Mouse (Mus musculus) C2C12 (cell line): ENCODE measurements around the gene Tsc2. TPM values are rescaled to one million over a fixed set of nuclear protein-coding genes. Genes with fewer than 3 reads are reported as not detected.
"Not testable (repeated sequence)": the region's sequence is repeated elsewhere in the genome, so short reads cannot be mapped to it uniquely, and the experiment has no call there.

ENCODE experiments used
- H3K27me3 ChIP-seq: one replicate; pipeline ENCODE4 v1.6.1; 2011; ENCODE audit not compliant: control insufficient read depth, insufficient read depth, insufficient read length
- H3K36me3 ChIP-seq: one replicate; pipeline ENCODE4 v1.6.1; 2011; ENCODE audit not compliant: control insufficient read depth, insufficient read depth
- H3K4me3 ChIP-seq: one replicate; pipeline ENCODE4 v1.5.1; 2011; ENCODE audit warnings: mild to moderate bottlenecking, control low read depth; ENCODE audit not compliant: poor library complexity, insufficient read depth, severe bottlenecking
- H3K79me2 ChIP-seq: one replicate; pipeline ENCODE4 v1.6.1; 2011; ENCODE audit not compliant: control insufficient read depth, insufficient read depth
- H3K79me3 ChIP-seq: one replicate; pipeline ENCODE4 v1.6.1; 2011; ENCODE audit warnings: low read depth, control low read depth
- H3ac ChIP-seq: one replicate; pipeline ENCODE3; 2011; ENCODE audit warnings: low read depth; ENCODE audit not compliant: control insufficient read depth, insufficient read length
- CEBPB ChIP-seq: IDR thresholded peaks from one replicate; pipeline ENCODE4 v1.6.1; 2011; ENCODE audit warnings: low read depth, mild to moderate bottlenecking, control low read depth, moderate library complexity
- CTCF ChIP-seq: IDR thresholded peaks from one replicate; pipeline ENCODE4 v1.5.1; 2011; ENCODE audit not compliant: control insufficient read depth, insufficient read depth, insufficient read length
- FOSL1 ChIP-seq: IDR thresholded peaks from one replicate; pipeline ENCODE4 v1.8.0; 2011; ENCODE audit warnings: mild to moderate bottlenecking, low read length; ENCODE audit not compliant: poor library complexity, insufficient read depth, severe bottlenecking
- MAX ChIP-seq: IDR thresholded peaks from one replicate; pipeline ENCODE4 v1.6.1; 2011; ENCODE audit warnings: mild to moderate bottlenecking, control low read depth
- MYOD1 ChIP-seq: IDR thresholded peaks from one replicate; pipeline ENCODE4 v1.6.1; 2011; ENCODE audit warnings: low read depth; ENCODE audit not compliant: control insufficient read depth, insufficient read length
- MYOG ChIP-seq: IDR thresholded peaks from one replicate; pipeline ENCODE4 v1.6.1; 2011; ENCODE audit not compliant: control insufficient read depth, insufficient read length; ENCODE audit errors: extremely low read depth
- USF1 ChIP-seq: IDR thresholded peaks from one replicate; pipeline ENCODE4 v1.6.1; 2011; ENCODE audit warnings: low read depth, mild to moderate bottlenecking, control low read depth, moderate library complexity
- polyA plus RNA-seq: library from polyadenylated mRNA; unstranded; fragments of >200 nt; fragmentation: generic; extraction: Trizol; gene quantifications from one replicate; pipeline ENCODE4 v1.2.1, GENCODE M21; 2012; ENCODE audit warnings: missing spikeins

The Tsc2 gene
- polyA plus RNA-seq, 1 experiment: 33.3 TPM

DNA sequence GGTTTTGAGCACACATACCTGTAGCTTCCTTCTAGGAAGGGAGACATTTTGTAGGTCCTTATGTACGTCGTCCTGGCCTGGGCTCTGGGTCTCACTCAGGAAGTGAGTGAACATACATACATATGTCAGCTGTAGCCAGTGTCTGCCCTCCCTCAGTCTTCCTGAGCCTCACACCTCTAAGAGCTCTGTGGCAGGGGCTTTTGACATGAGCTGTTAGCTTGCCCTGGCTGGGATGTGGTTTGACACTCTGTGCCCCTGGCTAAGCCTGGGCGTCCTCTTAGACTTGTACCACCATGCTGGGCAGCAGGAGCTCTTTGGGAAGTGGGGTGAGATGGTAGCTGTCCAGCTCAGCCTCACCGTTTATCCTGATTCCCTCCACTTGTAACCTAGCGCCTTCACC is 38.9 kb upstream of the Tsc2 start:
- Histone ChIP-seq H3K27me3 (no peaks in the 10 kb centered on the region), H3ac (no peak overlapping the region), H3K4me3 (no peak overlapping the region), H3K79me3 (peaks cover 47% of the 10 kb centered on the region), H3K79me2 (peaks cover 75% of the 10 kb centered on the region), H3K36me3 (no peaks in the 10 kb centered on the region)
- TF ChIP-seq CTCF (no peak), FOSL1 (no peak), MAX (no peak), CEBPB (no peak), MYOD1 (no peak), MYOG (no peak), USF1 (no peak)

- peaks cover 46% of the 10 kb centered on the region for H3K79me3 ChIP-seq
- peak overlapping the region; percentile 91 for H3K4me3 ChIP-seq
- H3K79me2 ChIP-seq: peaks cover 65% of the 10 kb centered on the region
- peak overlapping the region; percentile 96 for H3ac ChIP-seq
- H3K36me3 ChIP-seq: no peaks in the 10 kb centered on the region
- H3K27me3 ChIP-seq: no peaks in the 10 kb centered on the region
- TF ChIP-seq MAX (no peak), FOSL1 (no peak), CTCF (no peak), MYOG (no peak), CEBPB (no peak), USF1 (no peak), MYOD1 (no peak)
Measured at GRCm38 (mm10) chr17:24670246-24670844, 37.9 kb upstream of the Tsc2 start.

DNA sequence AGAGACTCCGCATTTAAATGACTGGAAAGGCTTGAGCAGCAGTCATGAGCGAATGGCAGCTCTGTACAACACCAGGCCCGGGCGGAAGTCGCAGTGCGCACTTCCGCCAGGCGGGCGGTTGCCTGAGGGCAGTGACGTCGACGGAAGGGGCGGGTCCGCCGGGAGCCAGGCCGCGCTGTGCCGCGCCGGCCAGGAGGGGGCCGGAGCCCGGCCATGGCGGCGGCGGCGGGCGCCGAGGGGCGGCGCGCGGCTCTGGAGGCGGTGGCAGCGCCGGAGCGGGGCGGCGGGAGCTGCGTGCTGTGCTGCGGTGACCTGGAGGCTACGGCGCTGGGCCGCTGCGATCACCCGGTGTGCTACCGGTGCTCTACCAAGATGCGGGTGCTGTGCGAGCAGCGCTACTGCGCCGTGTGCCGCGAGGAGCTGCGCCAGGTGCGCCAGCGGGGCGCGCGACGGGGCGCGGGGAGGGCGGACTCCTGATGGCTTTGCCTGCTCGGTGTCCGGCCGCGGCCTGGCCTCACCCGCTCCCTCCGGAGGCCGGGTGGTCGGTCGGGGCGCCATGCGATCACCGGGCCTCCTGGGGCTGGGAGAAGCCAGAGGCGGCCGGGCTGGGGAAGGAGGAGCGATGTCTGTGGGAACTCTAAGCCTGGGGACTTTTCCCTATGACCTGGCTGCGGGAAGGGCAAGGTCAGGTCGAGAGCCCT is 37.3 kb upstream of the Tsc2 start, which contains the start of gene Zfp598:
TSS of gene Zfp598 (plus strand) at position 143 of the 701 bp plus-strand sequence.
- Histone ChIP-seq H3K79me2 (peaks cover 59% of the 10 kb centered on the region), H3K79me3 (peaks cover 45% of the 10 kb centered on the region), H3ac (peak within 1 kb of the TSS; percentile 96), H3K27me3 (no peaks in the 10 kb centered on the region), H3K36me3 (no peaks in the 10 kb centered on the region), H3K4me3 (peak within 1 kb of the TSS; percentile 91)
- no peak for TF ChIP-seq MYOG
- peak; percentile 32 for TF ChIP-seq MAX
- no peak for TF ChIP-seq FOSL1

DNA sequence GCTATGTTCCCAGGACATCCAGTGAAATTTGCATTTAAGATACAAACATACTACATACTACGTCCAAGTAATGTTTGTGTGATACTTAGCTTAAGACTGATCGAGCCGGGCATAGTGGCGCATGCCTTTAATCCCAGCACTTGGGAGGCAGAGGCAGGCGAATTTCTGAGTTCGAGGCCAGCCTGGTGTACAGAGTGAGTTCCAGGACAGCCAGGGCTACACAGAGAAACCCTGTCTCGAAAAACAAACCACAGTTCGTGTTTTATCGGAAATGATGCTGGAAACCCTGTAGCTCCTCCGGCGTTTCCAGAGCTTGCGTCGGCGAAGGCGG is 36.7 kb upstream of the Tsc2 start:
- H3K36me3 ChIP-seq, H3K27me3 ChIP-seq: not testable (repeated sequence)
- peaks cover 54% of the 10 kb centered on the region for H3K79me2 ChIP-seq
- peaks cover 41% of the 10 kb centered on the region for H3K79me3 ChIP-seq
- peak overlapping the region; percentile 91 for H3K4me3 ChIP-seq
- H3ac ChIP-seq: peak overlapping the region; percentile 60

DNA sequence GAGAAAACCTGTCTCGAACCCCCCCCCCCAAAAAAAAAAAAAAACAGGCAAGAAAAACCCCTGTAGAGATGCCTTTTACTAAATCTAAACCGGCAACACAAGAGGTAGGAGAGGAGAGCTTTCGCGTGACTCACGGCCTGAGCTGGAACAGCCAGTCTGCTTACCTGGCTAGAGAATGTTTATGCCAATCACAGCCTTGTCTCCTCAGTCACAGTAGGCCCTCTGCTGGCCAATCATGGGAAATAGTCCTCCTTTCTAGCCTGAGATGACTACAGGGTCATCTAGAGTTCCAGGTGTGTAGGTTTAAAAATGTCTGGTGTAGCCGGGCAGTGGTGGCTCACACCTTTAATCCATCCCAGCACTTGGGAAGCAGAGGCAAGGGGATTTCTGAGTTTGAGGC is 35.0 kb upstream of the Tsc2 start:
- Histone ChIP-seq H3K4me3 (no peak overlapping the region), H3K27me3 (no peaks in the 10 kb centered on the region), H3ac (no peak overlapping the region), H3K79me3 (peaks cover 25% of the 10 kb centered on the region), H3K36me3 (no peaks in the 10 kb centered on the region), H3K79me2 (peaks cover 37% of the 10 kb centered on the region)
- TF ChIP-seq MYOD1: no peak
- TF ChIP-seq CTCF: peak; percentile 26

GRCm38 (mm10) chr17:24667011-24667410 is 34.6 kb upstream of the Tsc2 start:
- H3K36me3 ChIP-seq, H3ac ChIP-seq, H3K4me3 ChIP-seq, H3K27me3 ChIP-seq: not testable (repeated sequence)
- Histone ChIP-seq H3K79me2 (peaks cover 33% of the 10 kb centered on the region), H3K79me3 (peaks cover 22% of the 10 kb centered on the region)
